Mouse (Mus musculus): ENCODE results near the gene Zfp422. TPM values are rescaled to one million over a fixed set of nuclear protein-coding genes. Genes with fewer than 3 reads are reported as not detected.
A peak's percentile ranks its signal among the peaks of the same experiment; 100 is the strongest.
"Not testable (repeated sequence)": the region's sequence is repeated elsewhere in the genome, so short reads cannot be mapped to it uniquely, and the experiment has no call there.

Gene Zfp422
- polyA plus RNA-seq, 1 experiment from 2014 or later, result 26.7 TPM

DNA sequence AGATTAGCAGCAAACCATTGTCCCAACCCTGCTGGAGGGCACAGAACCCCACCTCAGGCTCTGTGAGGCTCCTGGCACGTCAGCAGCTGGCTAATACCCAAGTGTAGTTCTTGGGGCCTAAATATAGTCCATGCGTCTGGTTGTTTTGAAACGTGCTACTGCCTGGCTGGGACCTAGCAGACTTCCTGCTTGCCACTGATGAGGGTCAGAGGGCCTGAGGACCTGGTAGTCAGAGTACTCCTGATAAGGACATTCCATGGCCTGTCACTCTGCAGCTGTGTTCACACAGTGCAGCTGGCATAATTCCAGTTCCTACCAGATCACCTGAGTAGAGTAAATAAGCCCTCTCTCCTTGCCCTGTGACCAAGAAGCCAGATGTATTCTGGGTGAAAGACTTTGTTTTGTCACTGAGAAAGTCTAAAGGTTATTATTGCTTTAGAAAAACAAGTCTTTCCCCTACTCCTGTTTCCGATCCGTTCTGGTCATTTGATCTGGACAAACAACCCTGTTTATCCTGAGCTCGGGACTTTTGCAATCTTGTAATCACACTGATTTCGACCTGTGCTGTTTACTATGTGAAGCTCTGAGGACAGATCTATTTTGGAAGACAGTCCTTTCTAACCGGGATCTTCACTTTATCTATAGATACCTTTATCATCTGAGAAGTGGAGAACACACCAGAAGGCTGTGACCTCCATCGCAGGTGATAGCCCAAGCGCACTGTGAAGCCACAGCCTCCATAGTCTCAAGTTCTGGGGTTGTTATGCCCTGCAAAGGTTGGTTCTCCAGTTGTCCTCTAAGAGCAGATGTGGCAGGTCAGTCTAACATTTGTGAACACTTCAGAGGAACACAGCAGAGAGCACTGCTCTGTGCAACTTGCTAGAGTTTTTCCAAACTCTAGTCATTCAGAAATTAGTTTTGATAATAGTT is 6.7 kb upstream of the Zfp422 start:
- 27% methylated on average over 10 of the region's 10 CpGs for WGBS (ENCODE audit: insufficient replicate concordance)
- DNase-seq, result peak; percentile 77

DNA sequence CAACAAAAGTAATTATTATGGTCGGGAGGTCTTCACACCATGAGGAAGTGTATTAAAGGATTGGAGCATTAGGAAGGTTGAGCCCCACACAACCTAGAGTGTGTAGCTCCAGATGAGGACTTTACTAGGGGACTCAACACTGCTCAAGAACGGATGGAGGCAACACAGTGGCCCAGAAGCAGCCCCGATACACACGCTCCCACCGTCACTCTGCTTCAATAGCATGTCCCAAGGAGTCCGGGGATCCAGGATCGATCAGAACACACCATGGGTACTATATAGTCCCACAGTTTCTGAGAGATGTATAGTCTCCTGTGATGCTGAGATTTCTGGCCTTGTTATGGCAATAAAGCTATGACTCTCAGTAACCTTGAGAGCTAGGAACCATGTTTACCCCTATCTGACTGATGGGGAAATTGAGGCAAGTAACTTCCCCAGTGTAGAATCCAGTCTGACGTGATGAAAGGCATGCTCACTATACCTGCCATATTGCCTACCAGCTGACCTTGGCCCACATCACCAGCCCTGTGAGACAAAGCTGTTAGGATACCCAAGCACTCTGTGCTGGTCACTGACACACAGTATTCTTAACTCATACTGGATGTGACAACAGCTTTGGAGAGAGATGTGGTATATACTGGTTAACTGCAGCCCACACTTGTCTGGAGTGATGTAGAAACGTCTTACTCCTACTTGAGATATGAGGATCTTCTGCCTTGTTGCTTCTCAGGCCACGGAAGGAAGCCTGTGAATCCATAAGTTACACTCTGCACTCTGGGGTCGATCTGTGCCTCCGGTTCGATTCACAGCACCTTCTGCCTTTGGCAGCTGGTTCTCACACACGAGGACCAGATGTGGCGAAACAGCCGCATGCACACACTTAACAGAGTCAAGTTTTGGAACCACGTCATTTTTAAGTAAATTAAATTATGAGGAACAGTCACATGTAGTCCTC is 5.2 kb upstream of the Zfp422 start:
- Histone ChIP-seq H3K27ac (ENCODE audit: low read depth) (peak overlapping the region; percentile 97), H3K4me3 (ENCODE audit: low read depth, low read length) (no peak overlapping the region), H3K27me3 (ENCODE audit: insufficient read depth, low read length) (no peaks in the 10 kb centered on the region), H3K4me2 (ENCODE audit: low read depth, low read length) (no peak overlapping the region), H3K36me3 (replicated peaks; ENCODE audit: insufficient read depth, low read length) (no peaks in the 10 kb centered on the region; the same call in 1 of the 2 replicates), H3K4me1 (ENCODE audit: insufficient read depth) (peaks cover 40% of the 10 kb centered on the region), H3K9ac (replicated peaks) (no peak overlapping the region), H3K9me3 (ENCODE audit: low read length) (no peaks in the 10 kb centered on the region)
- peak; percentile 6 for DNase-seq
- 79% methylated on average over 17 of the region's 17 CpGs for WGBS (ENCODE audit: insufficient replicate concordance)
- TF ChIP-seq EP300 (IDR thresholded peaks at IDR 0.05; ENCODE audit: low read depth) (no peak), CTCF (IDR thresholded peaks at IDR 0.05; ENCODE audit: low read depth) (no peak)
- ATAC-seq, result no peak

More for the DNA sequence above, 6.7 kb upstream of the Zfp422 start:
- peak overlapping the region; percentile 48 for H3K9ac ChIP-seq (replicated peaks)
- H3K4me2 ChIP-seq (ENCODE audit: low read depth, low read length), result peak overlapping the region; percentile 31
- peak; percentile 93 for ATAC-seq
- H3K9me3 ChIP-seq (ENCODE audit: low read length), result no peaks in the 10 kb centered on the region
- H3K4me1 ChIP-seq (ENCODE audit: insufficient read depth), result peaks cover 42% of the 10 kb centered on the region
- no peaks in the 10 kb centered on the region for H3K27me3 ChIP-seq (ENCODE audit: insufficient read depth, low read length)
- no peaks in the 10 kb centered on the region; the same call in 1 of the 2 replicates for H3K36me3 ChIP-seq (replicated peaks; ENCODE audit: insufficient read depth, low read length)
- H3K4me3 ChIP-seq (ENCODE audit: low read depth, low read length), result no peak overlapping the region
- TF ChIP-seq EP300 (IDR thresholded peaks at IDR 0.05; ENCODE audit: low read depth), result peak; percentile 95
- TF ChIP-seq CTCF (IDR thresholded peaks at IDR 0.05; ENCODE audit: low read depth), result no peak
- peak overlapping the region; percentile 97 for H3K27ac ChIP-seq (ENCODE audit: low read depth)

DNA sequence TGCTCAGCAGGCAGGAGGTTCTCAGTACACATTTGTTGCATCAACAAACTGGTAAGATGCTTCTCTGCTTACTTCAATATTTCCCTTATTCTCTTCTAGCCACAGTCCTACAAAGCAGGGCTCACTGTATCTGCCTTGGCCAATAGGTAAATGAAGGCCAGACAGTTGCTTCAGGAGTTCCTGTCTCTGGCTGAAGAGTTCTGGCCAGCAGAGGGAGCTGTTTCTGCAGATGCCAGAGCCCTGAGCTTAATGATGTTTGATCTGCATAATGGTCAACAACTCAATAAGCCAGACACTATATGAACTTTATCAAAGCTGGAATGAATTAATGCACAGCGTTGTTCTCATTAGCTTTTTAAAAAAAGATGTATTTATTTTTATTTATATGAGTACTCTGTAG is 3.3 kb upstream of the Zfp422 start:
- no peak overlapping the region for H3K4me2 ChIP-seq (ENCODE audit: low read depth, low read length)
- no peaks in the 10 kb centered on the region for H3K9me3 ChIP-seq (ENCODE audit: low read length)
- TF ChIP-seq CTCF (IDR thresholded peaks at IDR 0.05; ENCODE audit: low read depth) (peak; percentile 89), EP300 (IDR thresholded peaks at IDR 0.05; ENCODE audit: low read depth) (no peak)
- H3K9ac ChIP-seq (replicated peaks), result no peak overlapping the region
- no peak overlapping the region for H3K4me3 ChIP-seq (ENCODE audit: low read depth, low read length)
- no peak overlapping the region for H3K27ac ChIP-seq (ENCODE audit: low read depth)
- DNase-seq (peak; percentile 86), ATAC-seq (no peak)
- no peaks in the 10 kb centered on the region for H3K27me3 ChIP-seq (ENCODE audit: insufficient read depth, low read length)
- H3K36me3 ChIP-seq (replicated peaks; ENCODE audit: insufficient read depth, low read length), result no peaks in the 10 kb centered on the region
- WGBS (ENCODE audit: insufficient replicate concordance), result 44% methylated on average over 1 of the region's 1 CpGs
- peaks cover 31% of the 10 kb centered on the region for H3K4me1 ChIP-seq (ENCODE audit: insufficient read depth)

DNA sequence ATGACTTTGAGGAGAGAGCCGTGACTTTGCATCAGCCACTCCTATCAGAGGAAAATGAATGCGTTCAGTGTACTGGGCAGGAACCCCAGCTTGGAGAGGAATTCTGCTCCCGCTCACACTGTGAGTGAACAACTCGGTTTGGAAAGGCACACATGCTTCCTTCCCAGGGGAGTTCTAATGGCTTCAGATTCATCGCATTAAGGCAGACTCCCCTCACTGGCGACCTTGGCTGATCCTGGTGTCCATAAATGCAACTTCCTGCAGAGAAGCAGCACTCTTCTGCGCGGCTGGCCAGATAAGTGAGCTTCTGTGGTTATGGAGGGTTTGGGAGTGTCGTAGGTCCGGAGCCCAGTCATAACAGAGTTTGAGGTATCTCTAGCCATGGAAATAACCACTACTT is 967 bp upstream of the Zfp422 start:
- TF ChIP-seq CTCF (IDR thresholded peaks at IDR 0.05; ENCODE audit: low read depth), result no peak
- TF ChIP-seq EP300 (IDR thresholded peaks at IDR 0.05; ENCODE audit: low read depth), result no peak
- DNase-seq (peak; percentile 10), ATAC-seq (no peak)
- Histone ChIP-seq H3K4me3 (ENCODE audit: low read depth, low read length) (no peak overlapping the region), H3K9ac (replicated peaks) (no peak overlapping the region), H3K4me2 (ENCODE audit: low read depth, low read length) (no peak overlapping the region), H3K27ac (ENCODE audit: low read depth) (no peak overlapping the region), H3K36me3 (replicated peaks; ENCODE audit: insufficient read depth, low read length) (peaks cover 3% of the 10 kb centered on the region), H3K27me3 (ENCODE audit: insufficient read depth, low read length) (no peaks in the 10 kb centered on the region), H3K9me3 (ENCODE audit: low read length) (no peaks in the 10 kb centered on the region), H3K4me1 (ENCODE audit: insufficient read depth) (peaks cover 19% of the 10 kb centered on the region)
- WGBS (ENCODE audit: insufficient replicate concordance), result 59% methylated on average over 10 of the region's 10 CpGs

DNA sequence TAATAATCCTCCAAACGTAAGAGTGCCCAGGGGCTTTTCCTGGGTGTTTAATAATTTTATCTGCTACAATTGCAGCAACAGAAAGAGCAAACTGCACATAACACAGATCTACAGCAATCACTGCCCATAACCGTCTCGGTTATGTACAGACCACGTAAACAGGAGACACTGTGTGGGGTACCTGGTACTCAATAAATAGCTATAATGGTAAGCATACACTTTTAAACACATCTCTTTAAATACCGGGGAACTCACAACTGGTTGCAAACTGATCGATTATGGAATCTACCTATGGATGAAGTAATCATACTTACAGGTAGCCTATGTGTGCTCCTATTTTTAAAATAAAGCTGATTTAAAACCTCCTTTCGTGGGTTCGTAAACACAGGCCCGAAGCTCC is 704 bp downstream of the Zfp422 start:
- Histone ChIP-seq H3K27me3 (ENCODE audit: insufficient read depth, low read length) (no peaks in the 10 kb centered on the region), H3K4me1 (ENCODE audit: insufficient read depth) (peaks cover 17% of the 10 kb centered on the region), H3K4me3 (ENCODE audit: low read depth, low read length) (peak overlapping the region; percentile 60), H3K27ac (ENCODE audit: low read depth) (peak overlapping the region; percentile 65), H3K4me2 (ENCODE audit: low read depth, low read length) (peak overlapping the region; percentile 65), H3K9ac (replicated peaks) (peak overlapping the region; percentile 77), H3K36me3 (replicated peaks; ENCODE audit: insufficient read depth, low read length) (peaks cover 3% of the 10 kb centered on the region), H3K9me3 (ENCODE audit: low read length) (no peaks in the 10 kb centered on the region)
- 11% methylated on average over 9 of the region's 9 CpGs for WGBS (ENCODE audit: insufficient replicate concordance)
- no peak for TF ChIP-seq CTCF (IDR thresholded peaks at IDR 0.05; ENCODE audit: low read depth)
- no peak for TF ChIP-seq EP300 (IDR thresholded peaks at IDR 0.05; ENCODE audit: low read depth)
- ATAC-seq, result no peak
- DNase-seq, result peak; percentile 3

DNA sequence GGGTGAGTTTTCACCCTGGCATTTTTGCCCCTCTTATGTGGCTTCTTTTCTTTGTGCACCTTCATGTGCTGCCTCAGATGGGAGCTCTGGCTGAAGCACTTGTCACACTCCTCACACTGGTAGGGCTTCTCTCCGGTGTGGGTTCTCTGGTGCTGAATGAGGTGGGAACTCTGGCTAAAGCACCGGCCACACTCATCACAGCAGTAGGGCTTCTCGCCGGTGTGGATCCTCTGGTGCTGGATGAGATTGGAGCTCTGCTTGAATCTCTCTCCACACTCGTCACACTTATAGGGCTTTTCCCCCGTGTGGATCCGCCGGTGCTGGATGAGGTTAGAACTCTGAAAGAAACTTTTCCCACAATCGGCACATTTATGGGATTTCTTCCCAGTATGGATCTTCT is 2.4 kb downstream of the Zfp422 start:
- H3K9ac ChIP-seq (replicated peaks); H3K9me3 ChIP-seq (ENCODE audit: low read length); H3K36me3 ChIP-seq (replicated peaks; ENCODE audit: insufficient read depth, low read length); H3K4me2 ChIP-seq (ENCODE audit: low read depth, low read length); DNase-seq; H3K4me3 ChIP-seq (ENCODE audit: low read depth, low read length); H3K27me3 ChIP-seq (ENCODE audit: insufficient read depth, low read length); H3K27ac ChIP-seq (ENCODE audit: low read depth); ATAC-seq: not testable (repeated sequence)
- H3K4me1 ChIP-seq (ENCODE audit: insufficient read depth), result peaks cover 15% of the 10 kb centered on the region
- WGBS (ENCODE audit: insufficient replicate concordance), result 92% methylated on average over 9 of the region's 9 CpGs

All from liver, postnatal 0 days (tissue).